Mouse (Mus musculus) embryonic facial prominence, embryonic 10.5 days (tissue): ENCODE data around the gene Prpf3. TPM values are rescaled to one million over a fixed set of nuclear protein-coding genes. Genes with fewer than 3 reads are reported as not detected.
"Not testable (repeated sequence)": the region's sequence is repeated elsewhere in the genome, so short reads cannot be mapped to it uniquely, and the experiment has no call there.

Experiments
- DNase-seq: peaks from one replicate; pipeline ENCODE4 v3.0.0-alpha.2; 2017; ENCODE audit warnings: low spot score
- H3K27ac ChIP-seq: fragments of 300-500 bp; sonication (generic); replicated peaks from 2 replicates; pipeline ENCODE4 v1.5.1; 2016; ENCODE audit warnings: mild to moderate bottlenecking
- H3K27me3 ChIP-seq: fragments of 300-500 bp; sonication (generic); replicated peaks from 2 replicates; pipeline ENCODE4 v1.6.1; 2016; ENCODE audit warnings: low read depth, mild to moderate bottlenecking; ENCODE audit not compliant: poor library complexity, severe bottlenecking
- H3K36me3 ChIP-seq: fragments of 300-500 bp; sonication (generic); replicated peaks from 2 replicates; pipeline ENCODE4 v1.6.1; 2016; ENCODE audit warnings: mild to moderate bottlenecking, moderate library complexity
- H3K4me1 ChIP-seq: fragments of 300-500 bp; sonication (generic); 2 replicates; pipeline ENCODE4 v1.6.1; 2016
- H3K4me3 ChIP-seq: fragments of 300-500 bp; sonication (generic); 2 replicates; pipeline ENCODE4 v1.5.1; 2016; ENCODE audit warnings: mild to moderate bottlenecking, moderate library complexity
- H3K9me3 ChIP-seq: fragments of 300-500 bp; sonication (generic); 2 replicates; pipeline ENCODE4 v1.6.1; 2016; ENCODE audit warnings: mild to moderate bottlenecking
- WGBS: fragments of 180-500 bp; shearing (Covaris S2); methylation state at CpG from one replicate; pipeline ENCODE4 v1.1.7; 2016; 5-methylcytosine and 5-hydroxymethylcytosine counted together
- polyA plus RNA-seq: library from polyadenylated mRNA; unstranded; fragments of >200 nt; fragmentation: Nextera tagmentation; extraction: Ambion mirVana; gene quantifications from 2 replicates; pipeline ENCODE4 v1.2.1, GENCODE M21; 2016

Gene Prpf3
- polyA plus RNA-seq, 1 experiment from 2014 or later: 75.6 TPM

GRCm38 (mm10) chr3:95842503-95843214 is 13.0 kb downstream of the Prpf3 start:
- DNase-seq: no peak
- Histone ChIP-seq H3K27me3 (no peaks in the 10 kb centered on the region), H3K4me1 (no peaks in the 10 kb centered on the region), H3K27ac (no peak overlapping the region), H3K9me3 (no peaks in the 10 kb centered on the region), H3K4me3 (no peak overlapping the region), H3K36me3 (peaks cover 100% of the 10 kb centered on the region)
- WGBS: 84% methylated on average over 3 of the region's 3 CpGs

- H3K9me3 ChIP-seq: no peaks in the 10 kb centered on the region
- H3K27ac ChIP-seq: no peak overlapping the region
- WGBS: 97% methylated on average over 2 of the region's 2 CpGs
- DNase-seq: no peak
- peaks cover 100% of the 10 kb centered on the region for H3K36me3 ChIP-seq
- no peaks in the 10 kb centered on the region for H3K4me1 ChIP-seq
- H3K4me3 ChIP-seq: no peak overlapping the region
- H3K27me3 ChIP-seq: no peaks in the 10 kb centered on the region
These were observed 16.4 kb downstream of the Prpf3 start for GRCm38 (mm10) chr3:95839250-95839649.

- H3K4me1 ChIP-seq: no peaks in the 10 kb centered on the region
- H3K36me3 ChIP-seq: peaks cover 69% of the 10 kb centered on the region
- no peak overlapping the region for H3K27ac ChIP-seq
- no peaks in the 10 kb centered on the region for H3K27me3 ChIP-seq
- 98% methylated on average over 4 of the region's 4 CpGs for WGBS
- no peak overlapping the region for H3K4me3 ChIP-seq
- DNase-seq: no peak
- no peaks in the 10 kb centered on the region for H3K9me3 ChIP-seq
These were observed 26.6 kb downstream of the Prpf3 start for GRCm38 (mm10) chr3:95829053-95829452.

GRCm38 (mm10) chr3:95826275-95826674 is 29.4 kb downstream of the Prpf3 start:
- DNase-seq: no peak
- no peaks in the 10 kb centered on the region for H3K4me1 ChIP-seq
- WGBS: 70% methylated on average over 2 of the region's 2 CpGs
- no peak overlapping the region for H3K4me3 ChIP-seq
- no peaks in the 10 kb centered on the region for H3K27me3 ChIP-seq
- H3K36me3 ChIP-seq: peaks cover 41% of the 10 kb centered on the region
- H3K9me3 ChIP-seq: no peaks in the 10 kb centered on the region
- H3K27ac ChIP-seq: no peak overlapping the region

- H3K4me1 ChIP-seq: peaks cover 21% of the 10 kb centered on the region
- no peak for DNase-seq
- no peaks in the 10 kb centered on the region for H3K27me3 ChIP-seq
- peaks cover 12% of the 10 kb centered on the region for H3K36me3 ChIP-seq
- no peaks in the 10 kb centered on the region for H3K9me3 ChIP-seq
- peak overlapping the region; percentile 97 for H3K27ac ChIP-seq
- H3K4me3 ChIP-seq: peak overlapping the region; percentile 93
- WGBS: 48% methylated on average over 10 of the region's 10 CpGs
These were observed 35.4 kb downstream of the Prpf3 start for GRCm38 (mm10) chr3:95820046-95821010.

- Histone ChIP-seq H3K9me3 (no peaks in the 10 kb centered on the region), H3K27ac (peak overlapping the region; percentile 97), H3K27me3 (no peaks in the 10 kb centered on the region), H3K36me3 (peaks cover 17% of the 10 kb centered on the region), H3K4me1 (peaks cover 21% of the 10 kb centered on the region), H3K4me3 (peak overlapping the region; percentile 93)
- under 1% methylated on average over 49 of the region's 49 CpGs for WGBS
- DNase-seq: peak; percentile 100
These were observed 36.2 kb downstream of the Prpf3 start for GRCm38 (mm10) chr3:95819351-95819985.

GRCm38 (mm10) chr3:95818571-95819288 is 37.0 kb downstream of the Prpf3 start, which contains the start of gene Rprd2:
Gene Rprd2 (minus strand): TSS chr3:95818863.
- under 1% methylated on average over 60 of the region's 60 CpGs for WGBS
- peak; percentile 89 for DNase-seq

GRCm38 (mm10) chr3:95818026-95818511 is 37.6 kb downstream of the Prpf3 start:
- under 1% methylated on average over 21 of the region's 21 CpGs for WGBS
- Histone ChIP-seq H3K36me3 (peaks cover 23% of the 10 kb centered on the region), H3K4me1 (peaks cover 21% of the 10 kb centered on the region), H3K27me3 (no peaks in the 10 kb centered on the region), H3K27ac (peak overlapping the region; percentile 100), H3K4me3 (peak overlapping the region; percentile 93), H3K9me3 (no peaks in the 10 kb centered on the region)
- DNase-seq: peak; percentile 62

More at GRCm38 (mm10) chr3:95818571-95819288, 37.0 kb downstream of the Prpf3 start, which contains the start of gene Rprd2:
- Histone ChIP-seq H3K4me3 (peak within 1 kb of the TSS; percentile 93), H3K27me3 (no peaks in the 10 kb centered on the region), H3K4me1 (peaks cover 21% of the 10 kb centered on the region), H3K9me3 (no peaks in the 10 kb centered on the region), H3K27ac (peak within 1 kb of the TSS; percentile 100), H3K36me3 (peaks cover 17% of the 10 kb centered on the region)

GRCm38 (mm10) chr3:95816681-95817080 is 39.0 kb downstream of the Prpf3 start:
- 94% methylated on average over 3 of the region's 3 CpGs for WGBS
- H3K9me3 ChIP-seq: no peaks in the 10 kb centered on the region
- H3K27me3 ChIP-seq: no peaks in the 10 kb centered on the region
- H3K4me3 ChIP-seq: peak overlapping the region; percentile 93
- H3K36me3 ChIP-seq: peaks cover 33% of the 10 kb centered on the region
- H3K4me1 ChIP-seq: peaks cover 21% of the 10 kb centered on the region
- DNase-seq: no peak
- no peak overlapping the region for H3K27ac ChIP-seq

GRCm38 (mm10) chr3:95808384-95808783 is 47.3 kb downstream of the Prpf3 start:
- DNase-seq: no peak
- Histone ChIP-seq H3K36me3 (peaks cover 49% of the 10 kb centered on the region), H3K9me3 (no peaks in the 10 kb centered on the region), H3K4me3 (no peak overlapping the region), H3K27me3 (no peaks in the 10 kb centered on the region), H3K4me1 (no peaks in the 10 kb centered on the region), H3K27ac (no peak overlapping the region)
- 68% methylated on average over 2 of the region's 2 CpGs for WGBS

- 79% methylated on average over 6 of the region's 6 CpGs for WGBS
- H3K27ac ChIP-seq, H3K4me3 ChIP-seq, DNase-seq, H3K9me3 ChIP-seq, H3K4me1 ChIP-seq, H3K27me3 ChIP-seq: not testable (repeated sequence)
- H3K36me3 ChIP-seq: peaks cover 47% of the 10 kb centered on the region
These were observed 48.1 kb downstream of the Prpf3 start for GRCm38 (mm10) chr3:95807630-95808029.
